In genomic region chr2:112492431-112492855, GRCm38 (mm10) we compare ENCODE assay signal across 8 mouse cellular contexts. TPM values are rescaled to one million over a fixed set of nuclear protein-coding genes. Genes with fewer than 3 reads are reported as not detected.
DNase-seq lines count a peak whose midpoint lies in the region; ATAC-seq and TF ChIP-seq lines count a peak whose summit lies in the region.

No protein-coding gene starts in this region.

- H3K27ac ChIP-seq in bone marrow macrophage, adult 2 months (ENCODE audit: insufficient read depth, low read depth, low read length), result peak overlapping the region; percentile 77
- H3K27ac ChIP-seq in heart, embryonic 15.5 days, result peak overlapping the region; percentile 99
- peak overlapping the region; percentile 93 for H3K27ac ChIP-seq in liver, embryonic 13.5 days
- H3K27ac ChIP-seq in small intestine, adult 2 months (ENCODE audit: insufficient read depth, low read depth, low read length), result peak overlapping the region; percentile 82

- ATAC-seq in heart, embryonic 15.5 days (replicated peaks; ENCODE audit: insufficient number of reproducible peaks, insufficient read depth, low FRiP score, low read depth), result peak; percentile 12; the same call in 1 of the 2 replicates
- ATAC-seq in liver, embryonic 13.5 days (ENCODE audit: low read depth), result no peak

- 8% methylated on average over 9 of the region's 9 CpGs for WGBS in lung, adult 2 months
- 6% methylated on average over 9 of the region's 9 CpGs for WGBS in heart, embryonic 15.5 days
- WGBS in liver, embryonic 13.5 days (ENCODE audit: insufficient replicate concordance), result 12% methylated on average over 9 of the region's 9 CpGs
- 4% methylated on average over 9 of the region's 9 CpGs for WGBS in small intestine, adult 2 months

- H3K27me3 ChIP-seq in heart, embryonic 15.5 days, result no peaks in the 10 kb centered on the region
- H3K27me3 ChIP-seq in liver, embryonic 13.5 days, result no peaks in the 10 kb centered on the region
- H3K27me3 ChIP-seq in small intestine, adult 2 months (ENCODE audit: control insufficient read depth, insufficient read depth, low read length), result no peaks in the 10 kb centered on the region

- DNase-seq in lung, adult 2 months, result no peak
- no peak for DNase-seq in lung, postnatal 10 days
- DNase-seq in liver, embryonic 13.5 days, result no peak
- DNase-seq in B cell, adult 2 months, result no peak
- no peak for DNase-seq in testis, postnatal 10 days (ENCODE audit: low spot score)

- H3K4me3 ChIP-seq in lung, adult 2 months (replicated peaks; ENCODE audit: extremely low read depth, low read depth, low read length), result peak overlapping the region; percentile 67
- peak overlapping the region; percentile 79 for H3K4me3 ChIP-seq in bone marrow macrophage, adult 2 months (ENCODE audit: insufficient read depth, low read length)
- peak overlapping the region; percentile 74 for H3K4me3 ChIP-seq in heart, embryonic 15.5 days
- peak overlapping the region; percentile 81 for H3K4me3 ChIP-seq in liver, embryonic 13.5 days (replicated peaks)
- H3K4me3 ChIP-seq in small intestine, adult 2 months (ENCODE audit: low read depth, low read length), result peak overlapping the region; percentile 83

- no peak for TF ChIP-seq POLR2A in lung, adult 2 months (IDR thresholded peaks at IDR 0.05; ENCODE audit: borderline replicate concordance, extremely low read depth, low read depth, low read length)
- no peak for TF ChIP-seq POLR2A in bone marrow macrophage, adult 2 months (IDR thresholded peaks at IDR 0.05; ENCODE audit: borderline replicate concordance, low read depth, low read length)
- TF ChIP-seq POLR2A in small intestine, adult 2 months (IDR thresholded peaks at IDR 0.05; ENCODE audit: low read depth, low read length), result no peak

- peaks cover 6% of the 10 kb centered on the region for H3K4me1 ChIP-seq in lung, adult 2 months (ENCODE audit: control insufficient read depth, insufficient read depth, low read length)
- H3K4me1 ChIP-seq in bone marrow macrophage, adult 2 months (ENCODE audit: control insufficient read depth, insufficient read depth, low read length), result peaks cover 15% of the 10 kb centered on the region
- H3K4me1 ChIP-seq in heart, embryonic 15.5 days (replicated peaks), result peaks cover 11% of the 10 kb centered on the region
- H3K4me1 ChIP-seq in liver, embryonic 13.5 days (replicated peaks), result peaks cover 27% of the 10 kb centered on the region
- H3K4me1 ChIP-seq in small intestine, adult 2 months (ENCODE audit: control insufficient read depth, insufficient read depth, insufficient read length, low read length), result peaks cover 2% of the 10 kb centered on the region

- H3K36me3 ChIP-seq in heart, embryonic 15.5 days, result no peaks in the 10 kb centered on the region
- H3K36me3 ChIP-seq in liver, embryonic 13.5 days, result no peaks in the 10 kb centered on the region
- no peaks in the 10 kb centered on the region for H3K36me3 ChIP-seq in small intestine, adult 2 months (ENCODE audit: control insufficient read depth, insufficient read depth, low read length)

- no peak for TF ChIP-seq CTCF in lung, adult 2 months (IDR thresholded peaks at IDR 0.05; ENCODE audit: insufficient read depth, low read length)
- no peak for TF ChIP-seq CTCF in bone marrow macrophage, adult 2 months (IDR thresholded peaks at IDR 0.05; ENCODE audit: low read depth, low read length)
- no peak for TF ChIP-seq CTCF in small intestine, adult 2 months (IDR thresholded peaks at IDR 0.05; ENCODE audit: extremely low read depth, insufficient read length, insufficient replicate concordance, low read depth, low read length)

- no peaks in the 10 kb centered on the region for H3K9me3 ChIP-seq in heart, embryonic 15.5 days (replicated peaks)
- H3K9me3 ChIP-seq in liver, embryonic 13.5 days (replicated peaks), result no peaks in the 10 kb centered on the region

- peak overlapping the region; percentile 76 for H3K4me2 ChIP-seq in heart, embryonic 15.5 days
- H3K4me2 ChIP-seq in liver, embryonic 13.5 days, result peak overlapping the region; percentile 88

- peak overlapping the region; percentile 91 for H3K9ac ChIP-seq in heart, embryonic 15.5 days
- peak overlapping the region; percentile 95 for H3K9ac ChIP-seq in liver, embryonic 13.5 days

RNA-seq across cellular contexts. Expression of gene Aven, which starts 0.3 kb away (rescaled TPM):
- 2.3 and 2.5 TPM in 2 replicates for polyA plus RNA-seq in lung, adult 2 months (2012; rRNA removed)
- polyA plus RNA-seq in bone marrow macrophage, adult 2 months (2012; ENCODE audit: insufficient read depth, insufficient read length, missing spikeins), result 8.9 and 9.4 TPM in 2 replicates
- polyA plus RNA-seq in heart, embryonic 15.5 days (2015; fragmentation: Nextera tagmentation; extraction: Ambion mirVana), result 5.1 and 5.3 TPM in 2 replicates
- 6.2 and 7.5 TPM in 2 replicates for polyA plus RNA-seq in liver, embryonic 13.5 days (2015; fragmentation: Nextera tagmentation; extraction: Ambion mirVana)
- 1.5 and 2.2 TPM in 2 replicates for polyA plus RNA-seq in small intestine, adult 2 months (2012; rRNA removed)

RNA-seq across cellular contexts. Expression of gene Chrm5, which starts 11.9 kb away (rescaled TPM):
- not detected in 2 replicates for polyA plus RNA-seq in lung, adult 2 months (2012; rRNA removed)
- polyA plus RNA-seq in bone marrow macrophage, adult 2 months (2012; ENCODE audit: insufficient read depth, insufficient read length, missing spikeins), result not detected in 2 replicates
- not detected in 2 replicates for polyA plus RNA-seq in heart, embryonic 15.5 days (2015; fragmentation: Nextera tagmentation; extraction: Ambion mirVana)
- not detected in 2 replicates for polyA plus RNA-seq in liver, embryonic 13.5 days (2015; fragmentation: Nextera tagmentation; extraction: Ambion mirVana)
- polyA plus RNA-seq in small intestine, adult 2 months (2012; rRNA removed), result not detected in 2 replicates

RNA-seq across cellular contexts. Expression of gene Emc7, which starts 37.6 kb away (rescaled TPM):
- 7.2 and 8.9 TPM in 2 replicates for polyA plus RNA-seq in lung, adult 2 months (2012; rRNA removed)
- 20.9 and 21.8 TPM in 2 replicates for polyA plus RNA-seq in bone marrow macrophage, adult 2 months (2012; ENCODE audit: insufficient read depth, insufficient read length, missing spikeins)
- polyA plus RNA-seq in heart, embryonic 15.5 days (2015; fragmentation: Nextera tagmentation; extraction: Ambion mirVana), result 16.4 and 17.5 TPM in 2 replicates
- 16.0 and 16.7 TPM in 2 replicates for polyA plus RNA-seq in liver, embryonic 13.5 days (2015; fragmentation: Nextera tagmentation; extraction: Ambion mirVana)
- polyA plus RNA-seq in small intestine, adult 2 months (2012; rRNA removed), result 2.0 and 2.7 TPM in 2 replicates
